Comparison of ENCODE assay signal across 8 mouse cellular contexts in genomic region chr9:10904616-10905363, GRCm38 (mm10). TPM values are rescaled to one million over a fixed set of nuclear protein-coding genes. Genes with fewer than 3 reads are reported as not detected.
DNase-seq lines count a peak whose midpoint lies in the region; ATAC-seq and TF ChIP-seq lines count a peak whose summit lies in the region.

Gene Cntn5 (minus strand): TSS chr9:10904775.

- peak within 1 kb of the TSS; percentile 72 for H3K4me2 ChIP-seq in forebrain, embryonic 14.5 days (ENCODE audit: low read length)
- peak within 1 kb of the TSS; percentile 77 for H3K4me2 ChIP-seq in neural tube, embryonic 12.5 days (replicated peaks)

- no peaks in the 10 kb centered on the region for H3K4me1 ChIP-seq in ES-Bruce4 (ENCODE audit: control insufficient read depth, insufficient read depth, low read length)
- H3K4me1 ChIP-seq in forebrain, embryonic 14.5 days (ENCODE audit: control insufficient read depth, insufficient read depth, low read length), result peaks cover 3% of the 10 kb centered on the region; the same call in 1 of the 2 replicates
- peaks cover 9% of the 10 kb centered on the region; the same call in 1 of the 2 replicates for H3K4me1 ChIP-seq in neural tube, embryonic 12.5 days

- 3% methylated on average over 28 of the region's 28 CpGs for WGBS in forebrain, embryonic 14.5 days
- 2% methylated on average over 28 of the region's 28 CpGs for WGBS in neural tube, embryonic 12.5 days

- TF ChIP-seq EP300 in ES-Bruce4 (IDR thresholded peaks at IDR 0.05; ENCODE audit: insufficient read depth, low read depth, low read length), result no peak

- TF ChIP-seq CTCF in ES-Bruce4 (IDR thresholded peaks at IDR 0.05; ENCODE audit: low read depth, low read length), result no peak

- DNase-seq in brain, adult 2 months (ENCODE audit: low read depth, low spot score), result peak; percentile 83
- DNase-seq in forebrain, embryonic 14.5 days (ENCODE audit: low spot score), result peak; percentile 79
- peak; percentile 48 for DNase-seq in left cerebral cortex, adult 11 months (ENCODE audit: low spot score)
- DNase-seq in ovary, postnatal 14 days (ENCODE audit: low spot score), result no peak
- no peak for DNase-seq in thymus, postnatal 25 days

- TF ChIP-seq POLR2A in ES-Bruce4 (IDR thresholded peaks at IDR 0.05; ENCODE audit: insufficient read depth, low read length), result no peak

- ATAC-seq in forebrain, embryonic 14.5 days, result peak; percentile 88
- ATAC-seq in neural tube, embryonic 12.5 days (ENCODE audit: low FRiP score, low read depth), result peak; percentile 82
- ATAC-seq in CD4-positive, CD25-positive, alpha-beta regulatory T cell, adult 4 months, result no peak

- H3K36me3 ChIP-seq in ES-Bruce4 (ENCODE audit: control insufficient read depth, insufficient read depth, low read length, poor library complexity, severe bottlenecking), result no peaks in the 10 kb centered on the region
- H3K36me3 ChIP-seq in forebrain, embryonic 14.5 days (ENCODE audit: control insufficient read depth, insufficient read depth, low read length), result no peaks in the 10 kb centered on the region
- H3K36me3 ChIP-seq in neural tube, embryonic 12.5 days, result no peaks in the 10 kb centered on the region

- H3K27ac ChIP-seq in ES-Bruce4 (ENCODE audit: insufficient read depth, low read length), result no peak within 1 kb of the TSS
- H3K27ac ChIP-seq in forebrain, embryonic 14.5 days (ENCODE audit: low read depth, low read length), result peak within 1 kb of the TSS; percentile 49; the same call in 1 of the 2 replicates
- H3K27ac ChIP-seq in neural tube, embryonic 12.5 days, result no peak within 1 kb of the TSS

- no peak within 1 kb of the TSS for H3K9ac ChIP-seq in ES-Bruce4 (ENCODE audit: low read depth, poor library complexity, severe bottlenecking)
- H3K9ac ChIP-seq in forebrain, embryonic 14.5 days (ENCODE audit: low read length), result peak within 1 kb of the TSS; percentile 60
- H3K9ac ChIP-seq in neural tube, embryonic 12.5 days, result peak within 1 kb of the TSS; percentile 38; the same call in 1 of the 2 replicates

- H3K27me3 ChIP-seq in ES-Bruce4 (ENCODE audit: control insufficient read depth, insufficient read depth, low read length, poor library complexity, severe bottlenecking), result no peaks in the 10 kb centered on the region
- no peaks in the 10 kb centered on the region for H3K27me3 ChIP-seq in forebrain, embryonic 14.5 days (replicated peaks; ENCODE audit: control insufficient read depth, insufficient read depth, low read length)
- H3K27me3 ChIP-seq in neural tube, embryonic 12.5 days (replicated peaks), result no peaks in the 10 kb centered on the region

- H3K4me3 ChIP-seq in ES-Bruce4 (ENCODE audit: low read depth, low read length), result peak within 1 kb of the TSS; percentile 69
- H3K4me3 ChIP-seq in forebrain, embryonic 14.5 days (ENCODE audit: low read depth, low read length), result peak within 1 kb of the TSS; percentile 39
- H3K4me3 ChIP-seq in neural tube, embryonic 12.5 days, result peak within 1 kb of the TSS; percentile 29

- H3K9me3 ChIP-seq in ES-Bruce4 (replicated peaks; ENCODE audit: control insufficient read depth, insufficient read depth, low read length, poor library complexity, severe bottlenecking), result no peaks in the 10 kb centered on the region
- no peaks in the 10 kb centered on the region for H3K9me3 ChIP-seq in forebrain, embryonic 14.5 days (replicated peaks; ENCODE audit: control insufficient read depth, low read length)
- no peaks in the 10 kb centered on the region for H3K9me3 ChIP-seq in neural tube, embryonic 12.5 days

RNA-seq across cellular contexts. Expression of gene Cntn5, which starts in this region (rescaled TPM):
- polyA plus RNA-seq in ES-Bruce4 (2011; ENCODE audit: insufficient read depth, insufficient read length, low read depth, missing spikeins), result not detected in 2 replicates
- 8.2 and 10.0 TPM in 2 replicates for polyA plus RNA-seq in forebrain, embryonic 14.5 days (2014; fragmentation: Nextera tagmentation; extraction: Ambion mirVana)
- polyA plus RNA-seq in neural tube, embryonic 12.5 days (2016; fragmentation: Nextera tagmentation; extraction: Ambion mirVana), result 5.2 and 6.7 TPM in 2 replicates
- not detected for polyA plus RNA-seq in CD4-positive, CD25-positive, alpha-beta regulatory T cell, adult 4 months (2017; shearing (Covaris generic))

Comparison
In these comparisons a context has a peak if more than half of its experiments do, and no peak if none do; other contexts are left out.
1. DNase-seq: peak in brain, adult 2 months (single experiment), forebrain, embryonic 14.5 days (single experiment) and left cerebral cortex, adult 11 months (single experiment); none in ovary, postnatal 14 days (single experiment) and thymus, postnatal 25 days (single experiment).
2. Peak in every context shown above with its lines, with median percentiles within 50 percentile points of each other: H3K4me3 ChIP-seq.